Mouse (Mus musculus) liver, adult 2 months (tissue): Measurements from ENCODE around the gene Cd36.
"Not testable (repeated sequence)": the region's sequence is repeated elsewhere in the genome, so short reads cannot be mapped to it uniquely, and the experiment has no call there.

Experiments used
- CTCF ChIP-seq: fragments of 200-500 bp; IDR thresholded peaks from 2 replicates; pipeline ENCODE4 v1.5.1; 2011; ENCODE audit warnings: low read depth, low read length, control low read depth
- POLR2A ChIP-seq: fragments of 200-500 bp; IDR thresholded peaks from 2 replicates; pipeline ENCODE4 v1.6.1; 2011; ENCODE audit warnings: low read length, control low read depth; ENCODE audit not compliant: insufficient read depth; ENCODE audit errors: extremely low read depth

GRCm38 (mm10) chr5:17897641-17898040, 9.0 kb upstream of the Cd36 start:
- not testable (repeated sequence) for TF ChIP-seq CTCF, POLR2A
